Mouse (Mus musculus): ENCODE measurements at regions not wholly inside any gene's neighbourhood (a gene's known extent, or its start where the extent isn't known, plus 50 kb on each side); places are given as distances from the start of the nearest gene placed in this dataset.
A peak's percentile ranks its signal among the peaks of the same experiment; 100 is the strongest.

GRCm38 (mm10) chr1:61139984-61140648 is 162.4 kb downstream of the Icos start:
- H3K9ac ChIP-seq (ENCODE audit: low read depth, low read length) = no peak overlapping the region
- no peak overlapping the region for H3K27ac ChIP-seq (ENCODE audit: low read depth, low read length)
- H3K4me3 ChIP-seq (ENCODE audit: low read depth, low read length) = no peak overlapping the region
- no peaks in the 10 kb centered on the region for H3K36me3 ChIP-seq (ENCODE audit: control insufficient read depth, insufficient read depth, low read length)
- H3K27me3 ChIP-seq (ENCODE audit: control insufficient read depth, insufficient read depth, low read length) = no peaks in the 10 kb centered on the region
- H3K4me2 ChIP-seq = no peak overlapping the region
- 32% methylated on average over 10 of the region's 10 CpGs for WGBS (ENCODE audit: insufficient replicate concordance)
- no peak for ATAC-seq (replicated peaks; ENCODE audit: insufficient number of reproducible peaks, low FRiP score, low TSS enrichment)
- no peaks in the 10 kb centered on the region for H3K9me3 ChIP-seq (replicated peaks; ENCODE audit: control insufficient read depth, low read length)
- peaks cover 12% of the 10 kb centered on the region for H3K4me1 ChIP-seq (ENCODE audit: control insufficient read depth, insufficient read depth, low read length)

GRCm38 (mm10) chr1:61140870-61141591 is 163.3 kb downstream of the Icos start:
- no peak overlapping the region for H3K9ac ChIP-seq (ENCODE audit: low read depth, low read length)
- no peaks in the 10 kb centered on the region for H3K27me3 ChIP-seq (ENCODE audit: control insufficient read depth, insufficient read depth, low read length)
- H3K36me3 ChIP-seq (ENCODE audit: control insufficient read depth, insufficient read depth, low read length) = no peaks in the 10 kb centered on the region
- peaks cover 16% of the 10 kb centered on the region for H3K4me1 ChIP-seq (ENCODE audit: control insufficient read depth, insufficient read depth, low read length)
- 24% methylated on average over 9 of the region's 9 CpGs for WGBS (ENCODE audit: insufficient replicate concordance)
- H3K9me3 ChIP-seq (replicated peaks; ENCODE audit: control insufficient read depth, low read length) = no peaks in the 10 kb centered on the region
- no peak for ATAC-seq (replicated peaks; ENCODE audit: insufficient number of reproducible peaks, low FRiP score, low TSS enrichment)
- no peak overlapping the region for H3K4me3 ChIP-seq (ENCODE audit: low read depth, low read length)
- no peak overlapping the region for H3K27ac ChIP-seq (ENCODE audit: low read depth, low read length)
- no peak overlapping the region for H3K4me2 ChIP-seq

- H3K27ac ChIP-seq (ENCODE audit: low read depth, low read length) = no peak overlapping the region
- H3K27me3 ChIP-seq (ENCODE audit: control insufficient read depth, insufficient read depth, low read length) = no peaks in the 10 kb centered on the region
- H3K36me3 ChIP-seq (ENCODE audit: control insufficient read depth, insufficient read depth, low read length) = no peaks in the 10 kb centered on the region
- H3K9me3 ChIP-seq (replicated peaks; ENCODE audit: control insufficient read depth, low read length) = no peaks in the 10 kb centered on the region
- 28% methylated on average over 2 of the region's 2 CpGs for WGBS (ENCODE audit: insufficient replicate concordance)
- peaks cover 16% of the 10 kb centered on the region for H3K4me1 ChIP-seq (ENCODE audit: control insufficient read depth, insufficient read depth, low read length)
- H3K4me2 ChIP-seq = no peak overlapping the region
- H3K4me3 ChIP-seq (ENCODE audit: low read depth, low read length) = no peak overlapping the region
- no peak overlapping the region for H3K9ac ChIP-seq (ENCODE audit: low read depth, low read length)
- no peak for ATAC-seq (replicated peaks; ENCODE audit: insufficient number of reproducible peaks, low FRiP score, low TSS enrichment)
These were observed 163.8 kb downstream of the Icos start for GRCm38 (mm10) chr1:61141592-61141930.

- H3K27me3 ChIP-seq (ENCODE audit: control insufficient read depth, insufficient read depth, low read length) = no peaks in the 10 kb centered on the region
- H3K4me1 ChIP-seq (ENCODE audit: control insufficient read depth, insufficient read depth, low read length) = peaks cover 16% of the 10 kb centered on the region
- no peaks in the 10 kb centered on the region for H3K9me3 ChIP-seq (replicated peaks; ENCODE audit: control insufficient read depth, low read length)
- no peak for ATAC-seq (replicated peaks; ENCODE audit: insufficient number of reproducible peaks, low FRiP score, low TSS enrichment)
- H3K9ac ChIP-seq (ENCODE audit: low read depth, low read length) = no peak overlapping the region
- WGBS (ENCODE audit: insufficient replicate concordance) = 36% methylated on average over 9 of the region's 9 CpGs
- no peak overlapping the region for H3K4me3 ChIP-seq (ENCODE audit: low read depth, low read length)
- H3K4me2 ChIP-seq = no peak overlapping the region
- no peak overlapping the region for H3K27ac ChIP-seq (ENCODE audit: low read depth, low read length)
- no peaks in the 10 kb centered on the region for H3K36me3 ChIP-seq (ENCODE audit: control insufficient read depth, insufficient read depth, low read length)
These were observed 164.2 kb downstream of the Icos start for GRCm38 (mm10) chr1:61141952-61142351.

GRCm38 (mm10) chr1:61143030-61143753 is 165.5 kb downstream of the Icos start:
- no peaks in the 10 kb centered on the region for H3K36me3 ChIP-seq (ENCODE audit: control insufficient read depth, insufficient read depth, low read length)
- no peak overlapping the region for H3K27ac ChIP-seq (ENCODE audit: low read depth, low read length)
- ATAC-seq (replicated peaks; ENCODE audit: insufficient number of reproducible peaks, low FRiP score, low TSS enrichment) = no peak
- H3K4me1 ChIP-seq (ENCODE audit: control insufficient read depth, insufficient read depth, low read length) = peaks cover 16% of the 10 kb centered on the region
- H3K4me2 ChIP-seq = peak overlapping the region; percentile 4; the same call in 1 of the 2 replicates
- no peaks in the 10 kb centered on the region for H3K27me3 ChIP-seq (ENCODE audit: control insufficient read depth, insufficient read depth, low read length)
- 32% methylated on average over 14 of the region's 14 CpGs for WGBS (ENCODE audit: insufficient replicate concordance)
- no peak overlapping the region for H3K9ac ChIP-seq (ENCODE audit: low read depth, low read length)
- H3K9me3 ChIP-seq (replicated peaks; ENCODE audit: control insufficient read depth, low read length) = no peaks in the 10 kb centered on the region
- no peak overlapping the region for H3K4me3 ChIP-seq (ENCODE audit: low read depth, low read length)

- Histone ChIP-seq H3K36me3 (ENCODE audit: control insufficient read depth, insufficient read depth, low read length) (no peaks in the 10 kb centered on the region), H3K4me1 (ENCODE audit: control insufficient read depth, insufficient read depth, low read length) (peaks cover 16% of the 10 kb centered on the region), H3K27me3 (ENCODE audit: control insufficient read depth, insufficient read depth, low read length) (no peaks in the 10 kb centered on the region), H3K27ac (ENCODE audit: low read depth, low read length) (no peak overlapping the region), H3K4me3 (ENCODE audit: low read depth, low read length) (no peak overlapping the region), H3K4me2 (no peak overlapping the region), H3K9me3 (replicated peaks; ENCODE audit: control insufficient read depth, low read length) (no peaks in the 10 kb centered on the region), H3K9ac (ENCODE audit: low read depth, low read length) (no peak overlapping the region)
- no peak for ATAC-seq (replicated peaks; ENCODE audit: insufficient number of reproducible peaks, low FRiP score, low TSS enrichment)
- 44% methylated on average over 8 of the region's 8 CpGs for WGBS (ENCODE audit: insufficient replicate concordance)
These were observed 166.0 kb downstream of the Icos start for GRCm38 (mm10) chr1:61143754-61144066.

GRCm38 (mm10) chr1:61145013-61145412 is 167.3 kb downstream of the Icos start:
- H3K27me3 ChIP-seq (ENCODE audit: control insufficient read depth, insufficient read depth, low read length) = no peaks in the 10 kb centered on the region
- WGBS (ENCODE audit: insufficient replicate concordance) = 14% methylated on average over 4 of the region's 4 CpGs
- H3K9ac ChIP-seq (ENCODE audit: low read depth, low read length) = no peak overlapping the region
- no peak for ATAC-seq (replicated peaks; ENCODE audit: insufficient number of reproducible peaks, low FRiP score, low TSS enrichment)
- no peaks in the 10 kb centered on the region for H3K9me3 ChIP-seq (replicated peaks; ENCODE audit: control insufficient read depth, low read length)
- H3K4me1 ChIP-seq (ENCODE audit: control insufficient read depth, insufficient read depth, low read length) = peaks cover 16% of the 10 kb centered on the region
- no peak overlapping the region for H3K27ac ChIP-seq (ENCODE audit: low read depth, low read length)
- H3K4me3 ChIP-seq (ENCODE audit: low read depth, low read length) = no peak overlapping the region
- H3K4me2 ChIP-seq = no peak overlapping the region
- H3K36me3 ChIP-seq (ENCODE audit: control insufficient read depth, insufficient read depth, low read length) = no peaks in the 10 kb centered on the region

GRCm38 (mm10) chr1:61145572-61145971 is 167.8 kb downstream of the Icos start:
- Histone ChIP-seq H3K4me1 (ENCODE audit: control insufficient read depth, insufficient read depth, low read length) (peaks cover 16% of the 10 kb centered on the region), H3K36me3 (ENCODE audit: control insufficient read depth, insufficient read depth, low read length) (no peaks in the 10 kb centered on the region)
- 58% methylated on average over 7 of the region's 7 CpGs for WGBS (ENCODE audit: insufficient replicate concordance)

More at GRCm38 (mm10) chr1:61145572-61145971, 167.8 kb downstream of the Icos start:
- no peak overlapping the region for H3K9ac ChIP-seq (ENCODE audit: low read depth, low read length)
- no peak overlapping the region for H3K4me3 ChIP-seq (ENCODE audit: low read depth, low read length)
- no peaks in the 10 kb centered on the region for H3K27me3 ChIP-seq (ENCODE audit: control insufficient read depth, insufficient read depth, low read length)
- H3K27ac ChIP-seq (ENCODE audit: low read depth, low read length) = no peak overlapping the region
- ATAC-seq (replicated peaks; ENCODE audit: insufficient number of reproducible peaks, low FRiP score, low TSS enrichment) = no peak
- H3K4me2 ChIP-seq = no peak overlapping the region
- no peaks in the 10 kb centered on the region for H3K9me3 ChIP-seq (replicated peaks; ENCODE audit: control insufficient read depth, low read length)
